Comparison of ENCODE assay signal across 11 mouse cellular contexts in the genomic region with DNA sequence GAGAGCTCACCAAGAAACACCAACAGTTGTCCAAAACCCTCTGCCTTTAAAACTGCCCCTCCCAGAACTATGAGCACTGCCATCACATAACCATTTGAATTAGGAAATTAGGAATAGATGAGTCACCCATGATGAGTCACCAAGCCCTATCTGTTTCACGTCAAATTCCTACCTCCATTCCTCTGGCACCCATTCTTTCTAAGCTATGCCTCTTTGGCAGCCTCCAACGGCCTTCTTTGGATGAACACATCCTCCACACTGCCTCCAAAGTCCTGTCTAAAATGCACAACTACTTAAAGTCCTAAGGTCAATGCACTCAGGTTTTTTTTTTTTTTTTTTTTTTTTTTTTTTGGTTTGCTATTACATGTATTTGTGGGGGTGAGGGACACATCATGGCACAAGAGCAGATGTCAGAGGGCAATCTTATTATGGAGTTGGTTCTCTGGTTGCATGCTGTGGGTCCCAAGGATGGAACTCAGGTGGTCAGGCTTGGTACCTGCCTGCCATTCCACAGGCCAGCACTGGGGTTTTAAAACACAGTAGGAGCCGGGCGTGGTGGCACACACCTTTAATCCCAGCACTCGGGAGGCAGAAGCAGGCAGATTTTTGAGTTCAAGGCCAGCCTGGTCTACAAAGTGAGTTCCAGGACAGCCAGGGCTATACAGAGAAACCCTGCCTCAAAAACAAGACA. TPM values are rescaled to one million over a fixed set of nuclear protein-coding genes. Genes with fewer than 3 reads are reported as not detected.
A peak's percentile ranks its signal among the peaks of the same experiment; 100 is the strongest.
DNase-seq lines count a peak whose midpoint lies in the region; ATAC-seq lines count a peak whose summit lies in the region.
"Had no signal": no experiment of that assay in that cellular context is flagged by ENCODE, and none has a peak within 500 bp of the region (broad histone marks: within the 10 kb centered on the region; RNA-seq: fewer than 3 reads in every experiment).

No protein-coding gene starts in this region.

- no peaks in the 10 kb centered on the region for H3K9me3 ChIP-seq in lung, embryonic 15.5 days
- 0 out of 2 replicates have a peak, but pooled peaks cover 5% of the 10 kb centered on the region for H3K9me3 ChIP-seq in hindbrain, embryonic 16.5 days (ENCODE audit: control insufficient read depth, low read length)
- H3K9me3 ChIP-seq: hindbrain, embryonic 15.5 days; neural tube, embryonic 13.5 days had no signal

- no peak overlapping the region for H3K4me2 ChIP-seq in lung, embryonic 15.5 days
- H3K4me2 ChIP-seq in hindbrain, embryonic 16.5 days (ENCODE audit: low read length) = no peak overlapping the region
- H3K4me2 ChIP-seq: hindbrain, embryonic 15.5 days; limb, embryonic 13.5 days; neural tube, embryonic 13.5 days had no signal

- WGBS in lung, embryonic 15.5 days = 83% methylated on average over 5 of the region's 5 CpGs
- 92% methylated on average over 5 of the region's 5 CpGs for WGBS in hindbrain, embryonic 16.5 days

- no peaks in the 10 kb centered on the region for H3K36me3 ChIP-seq in lung, embryonic 15.5 days
- no peaks in the 10 kb centered on the region for H3K36me3 ChIP-seq in hindbrain, embryonic 16.5 days (ENCODE audit: control insufficient read depth, insufficient read depth, low read length)

- no peak for ATAC-seq in lung, embryonic 15.5 days (ENCODE audit: borderline replicate concordance, extremely low read depth, low FRiP score, low TSS enrichment)
- ATAC-seq in hindbrain, embryonic 16.5 days = no peak

- peaks cover 26% of the 10 kb centered on the region for H3K4me1 ChIP-seq in lung, embryonic 15.5 days
- H3K4me1 ChIP-seq in hindbrain, embryonic 16.5 days (ENCODE audit: control insufficient read depth, insufficient read depth, low read depth, low read length) = peaks cover 14% of the 10 kb centered on the region

- DNase-seq in adrenal gland, adult 8-10 months = peak; percentile 38
- no peak for DNase-seq in adrenal gland, postnatal 4 days (ENCODE audit: low spot score in 2 of 2)
- DNase-seq in lung, postnatal 4 days = no peak
- DNase-seq in fibroblast of lung, adult 2 months (ENCODE audit: low read depth) = peak; percentile 80
- DNase-seq in lung, postnatal 14 days = peak; percentile 24
- DNase-seq in cerebellum, adult 18-20 months = no peak

- H3K9ac ChIP-seq in lung, embryonic 15.5 days = no peak overlapping the region
- H3K9ac ChIP-seq in hindbrain, embryonic 16.5 days (ENCODE audit: low read depth, low read length) = no peak overlapping the region
- H3K9ac ChIP-seq: hindbrain, embryonic 15.5 days; limb, embryonic 13.5 days; neural tube, embryonic 13.5 days had no signal

- peak overlapping the region; percentile 93 for H3K27ac ChIP-seq in lung, embryonic 15.5 days
- H3K27ac ChIP-seq in hindbrain, embryonic 16.5 days (ENCODE audit: low read depth, low read length) = no peak overlapping the region
- H3K27ac ChIP-seq: hindbrain, embryonic 15.5 days; limb, embryonic 13.5 days; neural tube, embryonic 13.5 days had no signal

- peaks cover 4% of the 10 kb centered on the region; the same call in 1 of the 2 replicates for H3K27me3 ChIP-seq in lung, embryonic 15.5 days
- no peaks in the 10 kb centered on the region for H3K27me3 ChIP-seq in hindbrain, embryonic 16.5 days (replicated peaks; ENCODE audit: control insufficient read depth, insufficient read depth, low read length)
- H3K27me3 ChIP-seq: hindbrain, embryonic 15.5 days; limb, embryonic 13.5 days had no signal

- H3K4me3 ChIP-seq in lung, embryonic 15.5 days = no peak overlapping the region
- H3K4me3 ChIP-seq in hindbrain, embryonic 16.5 days (ENCODE audit: low read length) = no peak overlapping the region
- H3K4me3 ChIP-seq: hindbrain, embryonic 15.5 days; limb, embryonic 13.5 days; neural tube, embryonic 13.5 days had no signal

RNA-seq across cellular contexts. Expression of a gene that starts 15.0 kb away (rescaled TPM):
- total RNA-seq in adrenal gland, adult 8-10 months (2022) = 100 to 1,000 TPM in 1 of 4 experiments, 10 to 100 TPM in 3; 64.3 to 103 (median 80.5) TPM
- total RNA-seq in adrenal gland, postnatal 4 days (2021) = 10 to 100 TPM; 59.8 to 65.4 TPM
- polyA plus RNA-seq in lung, embryonic 15.5 days (2015; fragmentation: Nextera tagmentation; extraction: Ambion mirVana) = 12.4 and 13.5 TPM in 2 replicates
- 5.7 and 6.9 TPM in 2 replicates for polyA plus RNA-seq in hindbrain, embryonic 16.5 days (2015; fragmentation: Nextera tagmentation; extraction: Ambion mirVana)

Comparison
In these comparisons a context has a peak if more than half of its experiments do, and no peak if none do; other contexts are left out.
1. DNase-seq: peak in adrenal gland, adult 8-10 months (single experiment), fibroblast of lung, adult 2 months (single experiment) and lung, postnatal 14 days (single experiment); none in adrenal gland, postnatal 4 days (0 of 2), lung, postnatal 4 days (0 of 2) and cerebellum, adult 18-20 months (0 of 2).